Mouse (Mus musculus) erythroblast, embryonic 14.5 days (primary cell): ENCODE results near the gene Cdk15.

Experiments used
- GATA1 ChIP-seq: IDR thresholded peaks from 2 replicates; pipeline ENCODE4 v1.6.1; 2012; ENCODE audit warnings: low read length, inconsistent platforms, mixed read lengths
- TAL1 ChIP-seq: IDR thresholded peaks from 3 replicates; pipeline ENCODE4 v1.6.1; 2012; ENCODE audit warnings: low read length, inconsistent platforms, mixed read lengths

DNA sequence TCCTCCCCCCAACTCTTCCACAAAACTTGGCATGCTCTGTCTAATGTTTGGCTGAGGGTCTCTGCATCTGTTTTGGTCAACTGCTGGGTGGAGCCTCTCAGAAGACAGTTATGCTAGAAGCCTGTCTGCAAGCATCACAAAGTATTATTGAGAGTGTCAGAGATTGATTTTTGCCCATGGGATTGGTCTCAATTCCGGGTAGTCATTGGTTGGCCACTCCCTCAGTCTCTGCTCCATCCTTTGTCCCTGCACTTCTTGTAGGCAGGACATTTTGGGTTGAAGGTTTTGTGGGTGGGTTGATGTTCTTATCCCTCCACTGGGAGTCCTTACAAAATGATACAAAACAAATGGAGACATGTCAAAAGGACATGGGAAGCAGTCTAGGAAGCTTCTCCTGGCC lies 39.1 kb downstream of the Cdk15 start:
- no peak for TF ChIP-seq GATA1
- TF ChIP-seq TAL1: no peak
